Mouse (Mus musculus) ES-Bruce4 (cell line): Measurements from ENCODE around the gene Cyth2. TPM values are rescaled to one million over a fixed set of nuclear protein-coding genes. Genes with fewer than 3 reads are reported as not detected.

Experiments used
- H3K27ac ChIP-seq: 2 replicates; pipeline ENCODE4 v1.5.1; 2012; ENCODE audit warnings: low read length, inconsistent platforms; ENCODE audit not compliant: insufficient read depth
- H3K27me3 ChIP-seq: 2 replicates; pipeline ENCODE4 v1.6.1; 2012; ENCODE audit warnings: mild to moderate bottlenecking, low read length, inconsistent platforms; ENCODE audit not compliant: control insufficient read depth, poor library complexity, insufficient read depth, severe bottlenecking
- H3K36me3 ChIP-seq: 2 replicates; pipeline ENCODE4 v1.6.1; 2012; ENCODE audit warnings: inconsistent platforms, mild to moderate bottlenecking, low read length, moderate library complexity; ENCODE audit not compliant: control insufficient read depth, poor library complexity, insufficient read depth, severe bottlenecking
- H3K4me1 ChIP-seq: one replicate; pipeline ENCODE4 v1.8.1; 2011; ENCODE audit warnings: low read length; ENCODE audit not compliant: control insufficient read depth, insufficient read depth
- H3K4me3 ChIP-seq: 2 replicates; pipeline ENCODE4 v1.5.1; 2011; ENCODE audit warnings: low read depth, mild to moderate bottlenecking, low read length
- H3K9ac ChIP-seq: 2 replicates; pipeline ENCODE4 v1.6.1; 2012; ENCODE audit warnings: low read depth, mild to moderate bottlenecking, inconsistent platforms; ENCODE audit not compliant: poor library complexity, severe bottlenecking
- H3K9me3 ChIP-seq: replicated peaks from 2 replicates; pipeline ENCODE4 v1.6.1; 2012; ENCODE audit warnings: mild to moderate bottlenecking, low read length, inconsistent platforms; ENCODE audit not compliant: control insufficient read depth, poor library complexity, insufficient read depth, severe bottlenecking
- CTCF ChIP-seq: IDR thresholded peaks from one replicate; pipeline ENCODE4 v1.8.1; 2011; ENCODE audit warnings: low read depth, low read length
- EP300 ChIP-seq: IDR thresholded peaks from 2 replicates; pipeline ENCODE4 v1.6.1; 2011; ENCODE audit warnings: low read depth, low read length; ENCODE audit not compliant: insufficient read depth
- POLR2A ChIP-seq: IDR thresholded peaks from one replicate; pipeline ENCODE4 v1.8.1; 2011; ENCODE audit warnings: low read length; ENCODE audit not compliant: insufficient read depth
- polyA plus RNA-seq: library from polyadenylated mRNA; stranded (reverse); fragments of >200 nt; gene quantifications from 2 replicates; pipeline ENCODE4 v1.2.4, GENCODE M21; 2011; ENCODE audit warnings: low read depth; ENCODE audit not compliant: missing spikeins, insufficient read depth, insufficient read length

The Cyth2 gene
- polyA plus RNA-seq = 75.1 and 75.8 TPM in 2 replicates

GRCm38 (mm10) chr7:45813787-45814779 is at the start of gene Cyth2:
Gene Cyth2, minus strand, starts transcription at chr7:45814581.
- TF ChIP-seq EP300 (no peak), POLR2A (peak; percentile 12)
- H3K27me3 ChIP-seq = no peaks in the 10 kb centered on the region

GRCm38 (mm10) chr7:45862804-45863203 is 48.4 kb upstream of the Cyth2 start:
- no peaks in the 10 kb centered on the region for H3K36me3 ChIP-seq
- H3K27me3 ChIP-seq = no peaks in the 10 kb centered on the region
- no peak overlapping the region for H3K27ac ChIP-seq
- no peaks in the 10 kb centered on the region for H3K9me3 ChIP-seq
- peaks cover 5% of the 10 kb centered on the region for H3K4me1 ChIP-seq
- TF ChIP-seq POLR2A (no peak), CTCF (no peak), EP300 (no peak)
- no peak overlapping the region for H3K4me3 ChIP-seq
- 0 out of 2 replicates have a peak overlapping the region, but pooled peaks have one; percentile 47 for H3K9ac ChIP-seq

More at GRCm38 (mm10) chr7:45813787-45814779, at the start of gene Cyth2:
- Histone ChIP-seq H3K9me3 (no peaks in the 10 kb centered on the region), H3K4me1 (no peaks in the 10 kb centered on the region), H3K9ac (peak within 1 kb of the TSS; percentile 93), H3K27ac (peak within 1 kb of the TSS; percentile 48), H3K36me3 (peaks cover 29% of the 10 kb centered on the region), H3K4me3 (peak within 1 kb of the TSS; percentile 97)

- Histone ChIP-seq H3K4me3 (no peak overlapping the region), H3K27me3 (no peaks in the 10 kb centered on the region), H3K9ac (no peak overlapping the region), H3K9me3 (no peaks in the 10 kb centered on the region), H3K36me3 (no peaks in the 10 kb centered on the region), H3K4me1 (peaks cover 3% of the 10 kb centered on the region), H3K27ac (no peak overlapping the region)
- TF ChIP-seq CTCF = no peak
- TF ChIP-seq EP300 = no peak
- TF ChIP-seq POLR2A = no peak
These were observed 44.6 kb upstream of the Cyth2 start for GRCm38 (mm10) chr7:45859008-45859407.

GRCm38 (mm10) chr7:45856950-45857901 is 42.8 kb upstream of the Cyth2 start:
- Histone ChIP-seq H3K4me1 (peaks cover 3% of the 10 kb centered on the region), H3K4me3 (peak overlapping the region; percentile 63), H3K27ac (no peak overlapping the region), H3K9me3 (no peaks in the 10 kb centered on the region), H3K36me3 (no peaks in the 10 kb centered on the region), H3K27me3 (no peaks in the 10 kb centered on the region), H3K9ac (peak overlapping the region; percentile 6; the same call in 1 of the 2 replicates)
- no peak for TF ChIP-seq CTCF
- no peak for TF ChIP-seq POLR2A
- no peak for TF ChIP-seq EP300

- H3K9ac ChIP-seq = no peak overlapping the region
- no peaks in the 10 kb centered on the region for H3K36me3 ChIP-seq
- H3K27ac ChIP-seq = no peak overlapping the region
- no peaks in the 10 kb centered on the region for H3K27me3 ChIP-seq
- H3K9me3 ChIP-seq = no peaks in the 10 kb centered on the region
- peaks cover 3% of the 10 kb centered on the region for H3K4me1 ChIP-seq
- TF ChIP-seq EP300 (no peak), POLR2A (no peak), CTCF (no peak)
- no peak overlapping the region for H3K4me3 ChIP-seq
These were observed 38.7 kb upstream of the Cyth2 start for GRCm38 (mm10) chr7:45853089-45853488.
